Mouse (Mus musculus) common myeloid progenitor, adult 5-6 weeks (primary cell): ENCODE measurements around the gene Dhcr7. TPM values are rescaled to one million over a fixed set of nuclear protein-coding genes. Genes with fewer than 3 reads are reported as not detected.

Experiments used
- ATAC-seq: replicated peaks from 2 replicates; pipeline ENCODE4 v1.8.0; 2016; ENCODE audit warnings: low read depth, mild to moderate bottlenecking, moderate TSS enrichment, inconsistent platforms; ENCODE audit not compliant: poor library complexity, severe bottlenecking
- total RNA-seq: library from RNA; stranded (forward); fragments of 200-1000, 187-1606 nt; gene quantifications from 2 replicates; pipeline ENCODE4 v1.2.3, GENCODE M21; 2017

Gene Dhcr7
- total RNA-seq, 1 experiment from 2014 or later: 25.1 TPM

DNA sequence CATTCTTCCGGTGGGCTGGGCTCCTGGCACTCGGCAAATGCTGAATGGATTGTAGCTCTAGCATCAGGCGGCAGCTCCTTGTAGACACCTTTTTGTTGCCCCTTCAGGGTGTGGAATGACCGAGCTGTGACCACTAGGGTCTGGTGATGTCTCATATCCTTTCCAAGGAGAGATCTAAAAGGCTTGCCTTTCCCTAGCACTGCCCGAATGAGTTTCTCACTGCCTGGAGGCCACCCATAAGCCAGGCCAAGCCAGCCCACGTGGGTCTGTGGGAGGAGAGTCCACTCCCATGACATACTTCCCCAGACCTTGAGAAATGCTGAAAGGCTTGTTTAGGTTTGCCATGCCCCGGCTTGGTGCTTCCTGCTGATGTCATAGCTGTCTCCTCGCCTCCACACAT lies 9.3 kb downstream of the Dhcr7 start:
- no peak for ATAC-seq

DNA sequence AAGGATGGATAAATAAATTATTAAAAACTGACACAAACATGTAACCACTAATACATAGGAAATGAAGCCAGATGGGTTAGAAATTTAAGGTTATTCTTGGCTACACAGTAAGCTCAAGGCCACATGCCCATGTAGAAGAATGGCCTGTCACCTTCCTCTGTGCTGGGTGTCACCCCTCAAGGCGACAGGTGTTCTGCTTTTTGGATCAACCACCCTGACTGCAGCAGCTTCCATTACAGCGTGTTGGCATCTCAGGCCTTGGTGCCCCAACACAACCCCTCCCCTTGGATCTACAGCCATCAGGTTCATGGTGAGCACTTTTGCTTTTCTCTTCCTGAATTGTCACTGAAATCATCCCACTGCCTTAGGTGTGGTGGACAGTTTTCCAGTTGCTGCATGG lies 9.7 kb downstream of the Dhcr7 start:
- no peak for ATAC-seq

DNA sequence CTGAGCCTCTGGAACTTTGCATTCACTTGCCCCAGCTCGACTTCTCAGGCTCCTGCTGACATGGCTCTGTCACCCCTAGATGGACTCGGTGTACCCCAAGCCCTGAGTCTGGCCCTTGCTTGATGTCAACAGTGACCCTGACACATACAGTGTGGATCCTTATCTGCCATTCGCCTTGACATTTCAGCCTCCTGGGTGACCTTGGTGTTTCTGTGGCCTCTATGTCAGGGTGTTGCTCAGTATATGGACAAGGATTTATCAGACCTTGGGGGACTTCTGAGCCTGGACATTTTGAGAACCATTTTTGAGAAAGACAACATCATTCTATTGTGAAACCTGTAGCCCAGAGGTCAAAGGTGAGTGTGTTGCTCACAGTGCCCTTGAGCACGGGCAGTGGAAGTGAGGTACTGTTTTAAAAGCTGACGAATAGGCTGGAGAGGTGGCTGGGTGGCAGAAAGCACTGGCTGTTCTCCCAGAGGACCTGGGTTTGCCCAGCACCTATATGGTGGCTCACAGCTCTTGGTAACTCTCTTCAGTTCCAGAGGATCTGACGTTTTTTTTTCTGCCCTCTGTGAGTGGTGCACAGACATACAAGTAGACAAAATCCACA lies 10.7 kb downstream of the Dhcr7 start:
- no peak for ATAC-seq

DNA sequence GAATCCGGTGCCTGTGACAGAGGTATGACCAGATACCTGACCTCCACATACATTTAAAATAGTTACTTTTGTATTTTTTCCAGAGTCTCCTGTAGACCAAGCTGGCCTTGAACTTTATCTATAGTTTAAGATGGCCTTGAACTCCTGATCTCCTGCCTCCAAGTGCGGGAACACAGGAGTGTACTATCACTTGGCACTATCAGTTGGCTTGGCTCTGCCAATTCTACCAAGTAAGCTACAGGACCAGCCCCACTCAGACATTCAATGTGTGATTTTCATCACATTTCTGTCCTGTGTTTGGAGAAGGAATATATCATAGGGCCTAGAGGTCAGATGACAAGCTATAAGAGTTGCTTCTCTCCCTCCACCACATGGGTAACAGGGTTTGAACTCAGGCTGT lies 11.4 kb downstream of the Dhcr7 start:
- ATAC-seq: no peak

DNA sequence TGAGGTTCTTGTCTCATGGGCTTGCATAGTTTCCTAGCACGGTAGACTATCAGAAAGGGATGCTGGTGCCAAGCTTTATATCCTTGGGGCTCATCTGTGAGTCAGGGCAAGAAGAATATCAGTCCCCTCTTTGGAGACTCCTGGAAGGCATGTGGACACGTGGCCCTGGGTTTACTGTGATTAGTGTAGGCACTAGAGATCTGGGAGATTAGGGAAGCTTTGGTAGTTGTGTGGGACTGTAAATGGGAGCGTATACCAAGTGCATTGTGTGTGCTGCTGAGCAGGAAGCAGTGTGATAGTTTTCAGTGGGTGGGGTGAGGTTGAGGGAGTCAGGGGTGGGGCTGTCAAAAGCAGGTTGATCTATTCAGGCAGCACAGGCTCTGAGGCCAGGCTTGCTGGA lies 12.0 kb downstream of the Dhcr7 start:
- no peak for ATAC-seq

DNA sequence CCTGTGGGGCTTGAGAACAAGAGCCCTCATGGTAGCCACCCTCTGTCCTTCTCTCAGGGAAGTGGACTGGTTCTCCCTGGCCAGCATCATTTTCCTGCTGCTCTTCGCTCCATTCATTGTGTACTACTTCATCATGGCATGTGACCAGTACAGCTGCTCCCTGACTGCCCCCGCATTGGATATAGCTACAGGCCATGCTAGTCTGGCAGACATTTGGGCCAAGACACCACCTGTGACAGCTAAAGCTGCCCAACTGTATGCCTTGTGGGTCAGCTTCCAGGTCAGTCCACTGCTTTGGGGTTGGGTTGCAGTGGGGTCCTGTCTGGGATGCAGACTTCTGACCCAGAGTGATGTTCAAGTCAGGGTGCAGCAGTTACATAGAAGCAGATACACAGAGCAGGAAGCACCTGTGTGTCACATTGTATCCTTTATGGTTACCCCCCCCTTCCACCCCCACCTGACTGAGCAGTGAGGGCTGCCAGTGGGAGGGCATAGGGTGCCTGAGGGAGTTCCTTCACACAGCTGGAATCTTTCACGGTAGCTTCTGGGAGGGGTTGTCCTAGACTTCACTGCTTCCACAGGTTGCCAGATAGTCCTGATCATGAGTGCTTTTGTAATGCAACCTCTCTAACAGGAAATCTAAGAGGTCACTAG lies 14.9 kb downstream of the Dhcr7 start:
- ATAC-seq: no peak

DNA sequence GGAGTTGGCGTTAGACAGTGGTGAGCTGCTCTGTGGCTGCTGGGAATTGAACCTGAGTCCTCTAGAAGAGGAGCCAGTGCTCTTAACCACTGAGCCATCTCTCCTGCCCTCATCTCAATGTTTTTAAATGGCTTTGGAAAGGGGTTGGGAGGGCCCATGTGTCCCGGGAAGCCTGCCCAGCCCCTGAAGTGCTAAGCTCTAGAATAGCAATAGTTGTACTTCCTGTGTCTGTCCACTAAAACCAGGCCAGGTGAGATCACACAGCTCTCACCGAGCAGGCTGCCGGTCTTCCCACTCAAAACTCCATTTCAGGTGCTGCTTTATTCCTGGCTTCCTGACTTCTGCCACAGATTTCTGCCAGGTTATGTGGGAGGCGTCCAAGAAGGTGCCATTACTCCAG lies 17.2 kb downstream of the Dhcr7 start:
- no peak for ATAC-seq

DNA sequence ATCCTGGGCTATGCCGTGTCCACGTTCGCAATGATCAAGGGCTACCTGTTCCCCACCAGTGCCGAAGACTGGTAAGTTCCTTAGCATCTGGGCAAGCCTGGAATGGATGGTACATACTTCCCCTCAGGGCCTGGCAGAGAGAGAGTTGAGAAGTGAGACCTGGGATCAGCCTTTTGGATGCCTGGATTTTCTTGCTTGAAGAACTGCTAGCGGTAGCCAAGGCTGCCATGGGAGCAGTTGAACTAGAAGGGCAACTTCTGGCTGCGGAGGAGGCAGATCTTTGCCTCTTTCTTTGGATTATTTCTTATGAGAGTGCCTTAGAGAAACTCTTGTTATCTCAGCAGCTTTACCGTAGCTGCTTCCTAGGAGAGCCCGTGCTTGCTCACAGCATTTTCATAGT lies 18.4 kb downstream of the Dhcr7 start:
- ATAC-seq: no peak

DNA sequence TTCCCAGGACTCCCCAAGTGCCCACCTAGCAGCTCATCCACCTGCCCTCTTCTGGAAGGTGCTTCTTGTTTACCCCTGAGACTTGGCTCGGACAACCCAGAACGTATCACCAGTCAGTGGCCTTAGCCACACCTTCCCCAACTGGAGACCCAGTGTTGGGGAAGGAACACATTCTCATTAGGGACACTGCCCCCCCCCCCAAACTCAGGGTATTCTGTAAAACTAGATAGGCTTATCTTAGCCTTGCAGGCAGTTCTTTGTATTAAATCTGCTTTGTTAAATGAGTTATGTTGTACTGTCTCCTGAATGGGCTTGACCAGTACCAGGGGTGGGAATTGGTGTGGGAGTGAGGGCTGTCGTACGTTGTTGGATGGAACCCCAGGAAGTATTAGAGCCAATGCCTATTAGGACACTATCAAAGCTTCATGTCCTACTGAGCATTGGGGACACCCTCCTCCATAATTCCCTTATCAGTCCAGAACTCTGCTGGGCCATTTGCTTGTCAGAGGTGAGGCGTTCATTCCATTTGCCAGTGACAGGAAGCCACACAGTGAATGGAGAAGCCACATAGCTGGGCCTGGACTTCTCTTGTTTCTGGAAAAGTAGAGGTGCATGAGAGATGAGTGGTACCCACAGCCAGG lies 25.3 kb downstream of the Dhcr7 start:
- peak; percentile 52 for ATAC-seq

DNA sequence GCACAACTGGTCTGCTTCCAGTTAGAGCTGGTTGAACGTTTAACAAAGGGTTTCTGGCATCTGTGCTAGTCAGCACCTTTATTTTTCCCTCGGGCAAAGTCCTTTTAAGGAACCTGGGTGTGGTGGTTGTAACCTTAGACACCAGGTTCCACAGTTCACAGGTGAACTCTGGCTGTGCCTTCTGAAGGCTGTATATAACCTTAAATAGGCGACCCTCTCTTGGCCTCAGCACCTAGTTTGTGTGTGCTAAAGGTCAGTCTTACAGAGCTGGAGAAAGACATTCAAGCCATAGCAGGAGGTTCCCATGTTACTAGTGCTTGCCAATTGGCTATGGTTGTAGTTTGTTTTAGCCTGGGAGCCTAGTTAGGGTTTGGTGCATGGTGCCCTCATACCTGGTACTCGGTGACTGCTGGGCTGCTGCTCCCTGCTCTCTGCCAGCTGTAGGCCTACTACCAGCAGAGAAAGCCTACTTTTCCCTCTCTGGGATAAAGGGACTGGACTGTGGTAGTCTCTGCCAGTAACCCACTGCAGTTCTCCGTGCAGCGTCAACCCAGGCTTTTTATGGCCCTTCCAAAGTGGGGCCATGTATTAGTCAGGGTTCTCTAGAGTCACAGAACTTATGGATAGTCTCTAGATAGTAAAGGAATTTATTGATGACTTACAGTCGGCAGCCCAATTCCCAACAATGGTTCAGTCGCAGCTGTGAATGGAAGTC lies 26.0 kb downstream of the Dhcr7 start:
- no peak for ATAC-seq

DNA sequence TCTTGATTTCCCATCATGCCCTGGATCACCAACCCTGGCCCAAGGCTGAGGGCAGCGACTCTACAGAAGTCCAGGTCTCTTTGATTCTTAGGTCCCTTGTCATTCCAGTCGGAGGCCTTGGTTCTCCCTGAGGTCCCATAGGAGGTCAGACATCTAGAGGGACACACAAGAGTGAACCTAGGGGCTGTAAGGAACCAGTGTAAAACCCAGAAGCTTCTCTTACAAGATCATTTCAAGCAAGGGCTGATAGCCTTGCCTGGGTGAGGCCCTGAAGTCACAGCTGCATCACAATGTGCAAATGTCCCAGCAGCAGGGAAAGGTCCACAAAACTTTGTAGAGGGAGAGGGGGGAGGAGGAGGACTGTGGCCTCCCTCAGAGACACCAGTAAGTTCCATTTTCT lies 43.6 kb downstream of the Dhcr7 start, which contains the start of gene Gm498:
Gene Gm498, plus strand, starts transcription at position 301 of the 400 bp plus-strand sequence.
- no peak for ATAC-seq

DNA sequence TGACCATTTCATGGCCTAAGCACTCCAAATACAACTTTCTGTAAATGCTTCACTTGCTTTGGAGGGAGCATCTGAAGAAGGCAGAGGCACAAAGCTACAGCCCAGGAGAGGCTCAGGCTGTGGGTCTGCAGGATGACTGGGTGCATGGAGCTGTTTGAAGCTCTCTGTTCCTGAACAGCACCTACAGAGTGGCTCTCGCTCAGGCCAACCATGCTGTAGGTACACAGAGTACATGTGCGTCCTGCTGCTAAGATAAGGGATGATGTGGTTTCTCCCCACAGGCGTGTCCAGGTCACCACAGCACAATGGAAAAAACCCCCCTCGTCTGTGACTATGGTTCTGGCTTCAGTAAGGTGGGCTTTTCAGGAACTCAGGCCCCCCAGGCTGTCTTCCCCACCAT lies 45.9 kb downstream of the Dhcr7 start:
- ATAC-seq: peak; percentile 52; the same call in 1 of the 2 replicates

DNA sequence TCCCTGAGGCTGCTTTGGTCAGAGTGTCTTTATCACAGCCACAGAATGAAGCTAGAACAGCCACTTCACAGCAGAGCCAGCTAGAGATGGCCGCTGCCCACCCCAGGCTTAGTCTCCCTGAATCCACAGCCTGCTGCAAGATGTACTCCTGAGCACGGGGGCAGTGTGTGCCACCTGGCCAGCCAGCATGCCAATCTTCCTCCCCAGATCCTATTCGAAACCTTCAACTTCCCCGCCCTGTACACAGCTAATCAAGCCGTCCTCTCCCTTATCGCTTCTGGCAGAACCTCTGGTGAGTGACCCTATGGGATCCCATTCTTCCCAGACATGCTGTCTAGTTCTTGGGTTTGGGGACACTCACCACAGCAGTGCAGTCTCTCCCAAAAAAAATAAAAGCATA lies 60.8 kb downstream of the Dhcr7 start:
- no peak; the same call in 1 of the 2 replicates for ATAC-seq

DNA sequence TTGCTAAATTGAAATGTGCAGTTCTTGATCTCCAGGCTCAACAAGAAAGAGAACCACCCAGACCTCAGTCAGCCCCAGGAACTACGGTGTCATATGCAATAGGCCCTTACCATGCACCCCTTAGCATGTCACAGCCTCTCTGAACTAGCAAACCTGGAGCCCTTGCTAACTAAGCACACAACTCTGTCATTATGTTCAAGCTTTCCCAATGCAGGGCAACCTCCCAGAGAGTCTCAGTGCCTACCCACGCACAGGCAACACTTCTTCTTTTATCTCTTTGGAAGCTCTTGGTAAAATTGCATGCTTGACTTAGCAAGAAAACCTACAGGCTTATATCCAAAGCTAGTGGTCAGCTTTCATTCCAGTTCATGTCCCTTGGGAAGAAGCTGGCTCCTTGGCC lies 68.2 kb downstream of the Dhcr7 start:
- no peak for ATAC-seq

DNA sequence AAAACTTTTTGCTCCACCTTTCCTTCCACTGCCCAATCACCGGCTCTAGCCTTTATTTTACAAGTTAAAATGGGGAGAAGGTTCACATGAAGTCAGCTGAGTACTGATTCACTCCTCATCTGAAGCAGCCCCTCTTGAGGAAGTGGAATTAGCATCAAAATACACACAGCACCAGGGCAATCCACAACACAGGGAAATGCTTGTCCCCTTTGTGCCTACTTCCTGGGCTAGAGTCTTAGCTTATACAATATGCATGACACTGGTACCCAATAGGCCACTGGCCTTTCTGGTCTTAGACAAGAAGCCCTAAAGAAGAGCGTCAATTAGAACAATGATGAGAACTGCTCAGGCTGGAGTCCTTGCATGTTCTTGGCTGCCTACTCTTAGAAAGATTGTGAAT lies 69.4 kb downstream of the Dhcr7 start:
- no peak for ATAC-seq

Other genes starting within 250 kb of the Dhcr7 start
- gene Cars, start 223.1 kb upstream of the Dhcr7 start, total RNA-seq: 51.1 and 63.9 TPM in 2 replicates
- gene Tnfrsf26, start 194.4 kb upstream of the Dhcr7 start, total RNA-seq: 8.0 and 10.3 TPM in 2 replicates
- gene Tnfrsf22, start 173.5 kb upstream of the Dhcr7 start, total RNA-seq: 3.7 and 4.7 TPM in 2 replicates
- gene Tnfrsf23, start 137.3 kb upstream of the Dhcr7 start, total RNA-seq: 0.63 TPM in 1 of 2 replicates, not detected in the other
- 5.9 and 15.3 TPM in 2 replicates for gene Osbpl5, start 66.2 kb upstream of the Dhcr7 start, total RNA-seq
- not detected in 2 replicates for gene Mrgprg, start 56.2 kb upstream of the Dhcr7 start, total RNA-seq
- gene Mrgpre, start 38.6 kb upstream of the Dhcr7 start, total RNA-seq: 1.2 and 1.3 TPM in 2 replicates
- 8.3 and 13.6 TPM in 2 replicates for gene Nadsyn1, start 296 bp upstream of the Dhcr7 start, total RNA-seq
- gene Gm498, start 43.7 kb downstream of the Dhcr7 start, total RNA-seq: not detected in 2 replicates
- gene Shank2, start 178.8 kb downstream of the Dhcr7 start, total RNA-seq: not detected in 2 replicates